Mouse (Mus musculus) liver, embryonic 14.5 days (tissue): ENCODE data around the gene Klc1. TPM values are rescaled to one million over a fixed set of nuclear protein-coding genes. Genes with fewer than 3 reads are reported as not detected.

Experiments used
- ATAC-seq: fragments of 200-750 bp; cut with Nextera tagmentation; 2 replicates; pipeline ENCODE4 v1.8.0; 2017; ENCODE audit warnings: moderate number of reproducible peaks, mild to moderate bottlenecking, moderate library complexity; ENCODE audit not compliant: insufficient read depth
- DNase-seq, 3 experiments: peaks; one replicate each; pipeline ENCODE4 v3.0.0-alpha.2; 2012 to 2013; ENCODE audit warnings: low read depth in 3 of 3, low spot score in 3 of 3
- H3K27ac ChIP-seq: fragments of 300-500 bp; sonication (generic); 2 replicates; pipeline ENCODE4 v1.5.1; 2014; ENCODE audit warnings: moderate library complexity, mild to moderate bottlenecking, control low read depth, inconsistent platforms
- H3K27me3 ChIP-seq: fragments of 300-500 bp; sonication (generic); 2 replicates; pipeline ENCODE4 v1.6.1; 2014; ENCODE audit warnings: mild to moderate bottlenecking, low read length, moderate library complexity; ENCODE audit not compliant: control insufficient read depth, insufficient read depth
- H3K36me3 ChIP-seq: fragments of 300-500 bp; sonication (generic); replicated peaks from 2 replicates; pipeline ENCODE4 v1.6.1; 2014; ENCODE audit warnings: low read depth; ENCODE audit not compliant: control insufficient read depth, insufficient read depth
- H3K4me1 ChIP-seq, 2 experiments: fragments of 200-500 bp in 1 of 2; fragments of 300-500 bp in 1 of 2; sonication (generic) in 1 of 2; replicated peaks; 2 replicates each; pipeline ENCODE4 v1.6.1; 2012 to 2014; ENCODE audit warnings: antibody characterized with exemption in 1 of 2, inconsistent platforms in 1 of 2, low read length in 1 of 2; ENCODE audit not compliant: control insufficient read depth in 2 of 2, insufficient read depth in 2 of 2
- H3K4me2 ChIP-seq: fragments of 300-500 bp; sonication (generic); 2 replicates; pipeline ENCODE4 v1.6.1; 2014; ENCODE audit warnings: low read depth, mild to moderate bottlenecking, control low read depth, moderate library complexity
- H3K4me3 ChIP-seq, 2 experiments: fragments of 200-500 bp in 1 of 2; fragments of 300-500 bp in 1 of 2; sonication (generic) in 1 of 2; 2 replicates each; pipeline ENCODE4 v1.5.1; 2012 to 2014; ENCODE audit warnings: low read depth in 2 of 2, low read length in 2 of 2, mild to moderate bottlenecking in 2 of 2, control low read depth in 1 of 2, inconsistent platforms in 1 of 2, moderate library complexity in 1 of 2; ENCODE audit not compliant: insufficient read depth in 1 of 2
- H3K9ac ChIP-seq: fragments of 300-500 bp; sonication (generic); replicated peaks from 2 replicates; pipeline ENCODE4 v1.6.1; 2014; ENCODE audit warnings: mild to moderate bottlenecking, control low read depth, moderate library complexity
- H3K9me3 ChIP-seq: fragments of 300-500 bp; sonication (generic); 2 replicates; pipeline ENCODE4 v1.6.1; 2016; ENCODE audit warnings: low read length, mixed read lengths; ENCODE audit not compliant: control insufficient read depth
- CTCF ChIP-seq: IDR thresholded peaks from 2 replicates; pipeline ENCODE4 v1.5.1; 2016; ENCODE audit warnings: antibody characterized with exemption, low read depth, control low read depth
- EP300 ChIP-seq: IDR thresholded peaks from 2 replicates; pipeline ENCODE4 v1.6.1; 2016; ENCODE audit warnings: antibody characterized with exemption, low read depth
- WGBS: fragments of 180-500 bp; shearing (Covaris S2); extraction: QIAGEN DNeasy Blood & Tissue Kit; methylation state at CpG from one replicate; pipeline ENCODE4 v1.1.7; 2014; ENCODE audit not compliant: insufficient replicate concordance; 5-methylcytosine and 5-hydroxymethylcytosine counted together
- polyA plus RNA-seq, 2 experiments: library from polyadenylated mRNA; depleted of rRNA in 1 of 2; stranded (reverse) in 1 of 2; unstranded in 1 of 2; fragments of >200 nt; fragmentation: Nextera tagmentation in 1 of 2; extraction: Ambion mirVana in 1 of 2; gene quantifications; 2 replicates each; pipeline versions ENCODE4 v1.2.1 to v1.2.3; 2012 to 2014

The Klc1 gene
- polyA plus RNA-seq, 2 experiments: 14.3 to 16.3 TPM

DNA sequence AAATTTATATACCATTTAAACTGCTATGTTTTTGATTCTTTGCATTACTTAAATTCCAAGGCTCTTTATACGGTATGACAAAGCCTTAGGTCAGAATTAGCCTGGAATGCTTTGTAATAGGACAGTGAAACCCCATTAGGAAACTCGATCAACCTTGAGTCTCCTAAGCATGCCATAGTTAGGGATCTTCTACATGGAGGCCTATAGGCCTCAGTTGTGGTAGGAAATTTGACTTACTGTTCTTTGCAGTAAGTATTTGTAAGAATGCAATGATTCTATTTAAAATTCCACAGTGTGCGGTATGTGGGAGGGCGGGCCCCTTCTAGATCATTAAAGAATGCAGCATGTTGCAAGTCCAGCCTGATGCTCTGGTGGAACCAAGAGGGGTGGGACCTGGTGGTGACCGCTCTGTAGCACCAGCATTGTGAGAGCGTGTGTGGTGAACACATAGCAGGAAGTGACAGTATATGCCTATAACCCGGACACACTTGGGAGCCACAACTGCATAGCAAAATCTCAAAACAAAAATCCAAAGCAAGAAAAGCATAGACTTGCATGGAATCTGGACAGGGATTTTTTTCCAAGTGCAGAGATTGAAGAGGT lies 1.8 kb downstream of the Klc1 start:
- Histone ChIP-seq H3K4me3 (no peak overlapping the region), H3K4me1 (peaks cover 10 to 17% of the 10 kb centered on the region in 2 experiments), H3K9me3 (no peaks in the 10 kb centered on the region), H3K4me2 (peak overlapping the region; percentile 99), H3K27ac (no peak overlapping the region), H3K9ac (no peak overlapping the region; the same call in 1 of the 2 replicates), H3K27me3 (no peaks in the 10 kb centered on the region), H3K36me3 (no peaks in the 10 kb centered on the region)
- no peak for DNase-seq
- 77% methylated on average over 7 of the region's 7 CpGs for WGBS
- no peak for TF ChIP-seq EP300
- TF ChIP-seq CTCF: no peak
- ATAC-seq: no peak

GRCm38 (mm10) chr12:111762620-111763280 lies 4.1 kb downstream of the Klc1 start:
- Histone ChIP-seq H3K9ac (no peak overlapping the region), H3K4me3 (no peak overlapping the region), H3K9me3 (no peaks in the 10 kb centered on the region), H3K36me3 (no peaks in the 10 kb centered on the region), H3K4me1 (peaks cover 7 to 14% of the 10 kb centered on the region in 2 experiments), H3K27me3 (no peaks in the 10 kb centered on the region), H3K27ac (no peak overlapping the region), H3K4me2 (no peak overlapping the region)
- DNase-seq: no peak
- TF ChIP-seq CTCF (no peak), EP300 (no peak)
- WGBS: 85% methylated on average over 13 of the region's 13 CpGs
- ATAC-seq: no peak

GRCm38 (mm10) chr12:111766313-111767236 lies 7.9 kb downstream of the Klc1 start:
- H3K27ac ChIP-seq: no peak overlapping the region
- no peak overlapping the region for H3K4me3 ChIP-seq
- H3K9ac ChIP-seq: no peak overlapping the region
- H3K27me3 ChIP-seq: no peaks in the 10 kb centered on the region
- DNase-seq (no peak), ATAC-seq (no peak)
- TF ChIP-seq CTCF (no peak), EP300 (no peak)
- no peaks in the 10 kb centered on the region for H3K9me3 ChIP-seq
- no peaks in the 10 kb centered on the region for H3K36me3 ChIP-seq
- H3K4me1 ChIP-seq: 0 out of 4 replicates have a peak, but pooled peaks cover 0 to 3% of the 10 kb centered on the region in 2 experiments
- no peak overlapping the region for H3K4me2 ChIP-seq
- WGBS: 68% methylated on average over 16 of the region's 16 CpGs

DNA sequence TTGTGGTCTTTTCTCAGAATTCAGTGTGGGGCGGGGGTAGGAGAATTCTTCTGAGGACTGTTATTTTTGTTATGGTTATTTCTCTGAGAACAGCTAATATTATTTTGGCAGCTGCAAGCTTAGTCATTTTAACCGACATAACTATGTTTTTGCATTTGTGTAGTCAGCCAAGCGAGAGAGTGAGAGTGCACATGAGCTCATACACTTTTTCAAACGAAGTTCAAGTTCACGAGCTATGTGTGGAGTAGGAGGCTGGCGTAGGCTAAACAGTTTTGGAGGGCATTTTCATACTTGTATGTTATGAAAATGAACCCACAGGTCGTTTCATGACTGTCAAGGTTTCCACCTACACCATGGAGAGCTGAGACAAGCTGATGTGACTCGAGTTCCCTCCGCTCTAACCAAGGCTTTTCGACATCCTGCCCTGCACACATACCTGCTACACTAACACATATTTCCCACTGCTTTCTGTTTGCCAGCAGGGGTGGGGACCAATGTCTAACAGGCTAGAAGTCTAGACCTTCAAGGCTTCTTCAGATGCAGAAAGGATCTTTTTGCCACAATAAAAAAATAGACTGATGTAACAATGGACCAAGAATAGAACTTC lies 9.8 kb downstream of the Klc1 start:
- no peak overlapping the region for H3K4me2 ChIP-seq
- no peaks in the 10 kb centered on the region for H3K27me3 ChIP-seq
- ATAC-seq (no peak), DNase-seq (no peak)
- H3K27ac ChIP-seq: no peak overlapping the region
- 0 out of 4 replicates have a peak, but pooled peaks cover 0 to 3% of the 10 kb centered on the region in 2 experiments for H3K4me1 ChIP-seq
- TF ChIP-seq CTCF (no peak), EP300 (no peak)
- no peak overlapping the region for H3K9ac ChIP-seq
- H3K9me3 ChIP-seq: no peaks in the 10 kb centered on the region
- no peak overlapping the region for H3K4me3 ChIP-seq
- H3K36me3 ChIP-seq: peaks cover 13% of the 10 kb centered on the region
- WGBS: 77% methylated on average over 10 of the region's 10 CpGs
